Mouse (Mus musculus): ENCODE results near the gene Lrrc8b.

Lrrc8b gene

DNA sequence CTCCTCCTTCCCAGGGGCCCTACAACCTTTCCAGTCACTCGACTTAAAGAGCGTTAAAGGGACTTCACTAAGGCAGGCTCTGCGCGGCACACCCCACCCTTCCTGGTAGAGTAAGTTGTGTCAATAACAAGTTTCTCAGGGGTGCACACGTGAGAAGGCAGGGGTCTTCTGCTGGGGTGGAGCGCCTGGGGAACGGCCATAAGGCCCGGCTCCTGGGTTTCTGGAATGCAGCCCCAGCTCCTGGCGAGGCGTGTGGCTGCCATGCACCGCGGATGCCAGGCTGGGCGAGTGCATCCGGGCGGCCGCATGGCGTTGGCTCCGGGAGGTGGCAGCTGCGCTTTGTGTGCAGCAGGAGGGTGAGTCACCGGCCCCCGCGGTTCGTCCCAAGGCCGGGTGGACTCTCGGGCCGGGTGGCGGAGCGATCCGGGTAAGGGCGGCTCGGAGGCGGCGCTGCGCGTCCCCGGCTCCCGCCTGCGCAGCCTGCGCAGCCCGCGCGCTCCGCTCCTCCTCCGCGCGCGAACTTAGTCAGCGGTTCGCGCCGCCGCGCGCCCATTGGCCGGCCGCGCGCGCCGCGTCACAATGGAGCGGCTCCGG lies at the start of gene Lrrc8b:
Gene Lrrc8b (plus strand): TSS at position 578 of the 594 bp plus-strand sequence.
- DNase-seq (ENCODE audit: low spot score): peak; percentile 87

- DNase-seq (ENCODE audit: low spot score): no peak
Observed at GRCm38 (mm10) chr5:105381482-105381881, 34.1 kb upstream of the Lrrc8b start.

DNA sequence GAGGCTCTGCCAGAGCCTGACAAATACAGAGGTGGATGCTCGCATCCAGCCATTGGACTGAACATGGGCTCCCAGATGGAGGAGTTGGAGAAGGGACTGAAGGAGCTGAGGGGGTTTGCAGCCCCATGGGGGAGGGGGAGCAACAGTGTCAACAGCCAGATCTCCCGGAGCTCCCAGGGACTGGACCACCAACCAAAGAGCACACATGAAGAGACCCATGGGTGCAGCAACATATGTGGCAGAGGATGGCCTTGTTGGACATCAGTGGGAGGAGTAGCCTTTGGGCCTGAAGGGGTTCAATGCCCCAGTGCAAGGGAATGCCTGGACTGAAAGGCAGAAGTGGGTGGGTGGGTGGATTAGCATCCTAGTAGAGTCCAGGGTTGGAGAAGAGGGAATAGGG lies 25.2 kb upstream of the Lrrc8b start:
- DNase-seq (ENCODE audit: low spot score): no peak

- no peak for DNase-seq (ENCODE audit: low spot score)
Observed at GRCm38 (mm10) chr5:105393731-105394130, 21.8 kb upstream of the Lrrc8b start.

DNA sequence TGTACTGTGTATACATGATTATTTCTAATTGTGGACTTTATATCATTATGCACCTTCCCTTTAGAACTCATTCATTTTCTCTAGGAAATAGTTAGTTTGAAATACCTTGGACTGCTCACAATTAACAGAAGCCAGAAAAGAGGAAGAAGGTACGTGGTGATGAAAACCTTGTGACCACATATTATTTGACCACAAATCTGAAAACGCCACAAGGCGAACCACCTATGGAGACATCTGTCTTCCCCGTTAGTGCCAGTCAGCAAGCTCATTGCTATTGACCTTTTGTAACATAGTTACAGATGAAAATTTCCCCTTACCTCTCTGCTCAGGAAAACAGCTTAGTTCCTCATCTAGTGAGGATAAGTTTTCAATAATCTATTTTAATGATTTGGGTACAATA lies 20.4 kb upstream of the Lrrc8b start:
- no peak for DNase-seq (ENCODE audit: low spot score)

DNA sequence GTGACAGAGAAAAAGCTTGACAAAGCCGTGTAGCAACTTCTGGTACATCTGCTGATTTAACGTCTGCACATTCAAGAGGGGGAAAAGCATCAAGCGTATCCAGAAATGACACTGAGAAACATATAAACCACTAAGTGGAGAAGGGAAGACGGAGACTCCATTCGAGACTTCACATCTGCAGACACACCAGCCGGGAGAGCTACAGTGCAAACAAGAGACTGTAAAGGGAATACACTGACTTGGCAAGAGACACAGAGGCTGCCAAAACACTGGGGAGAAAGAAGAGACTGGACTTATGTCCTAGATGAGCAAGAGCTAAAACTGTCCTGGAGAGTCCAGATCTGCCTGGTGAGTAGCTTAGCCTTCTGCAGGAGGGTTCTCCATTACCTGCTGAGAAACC lies 16.6 kb upstream of the Lrrc8b start:
- DNase-seq (ENCODE audit: low spot score): no peak

GRCm38 (mm10) chr5:105399631-105400423 lies 15.7 kb upstream of the Lrrc8b start:
- peak; percentile 76 for DNase-seq (ENCODE audit: low spot score)

DNA sequence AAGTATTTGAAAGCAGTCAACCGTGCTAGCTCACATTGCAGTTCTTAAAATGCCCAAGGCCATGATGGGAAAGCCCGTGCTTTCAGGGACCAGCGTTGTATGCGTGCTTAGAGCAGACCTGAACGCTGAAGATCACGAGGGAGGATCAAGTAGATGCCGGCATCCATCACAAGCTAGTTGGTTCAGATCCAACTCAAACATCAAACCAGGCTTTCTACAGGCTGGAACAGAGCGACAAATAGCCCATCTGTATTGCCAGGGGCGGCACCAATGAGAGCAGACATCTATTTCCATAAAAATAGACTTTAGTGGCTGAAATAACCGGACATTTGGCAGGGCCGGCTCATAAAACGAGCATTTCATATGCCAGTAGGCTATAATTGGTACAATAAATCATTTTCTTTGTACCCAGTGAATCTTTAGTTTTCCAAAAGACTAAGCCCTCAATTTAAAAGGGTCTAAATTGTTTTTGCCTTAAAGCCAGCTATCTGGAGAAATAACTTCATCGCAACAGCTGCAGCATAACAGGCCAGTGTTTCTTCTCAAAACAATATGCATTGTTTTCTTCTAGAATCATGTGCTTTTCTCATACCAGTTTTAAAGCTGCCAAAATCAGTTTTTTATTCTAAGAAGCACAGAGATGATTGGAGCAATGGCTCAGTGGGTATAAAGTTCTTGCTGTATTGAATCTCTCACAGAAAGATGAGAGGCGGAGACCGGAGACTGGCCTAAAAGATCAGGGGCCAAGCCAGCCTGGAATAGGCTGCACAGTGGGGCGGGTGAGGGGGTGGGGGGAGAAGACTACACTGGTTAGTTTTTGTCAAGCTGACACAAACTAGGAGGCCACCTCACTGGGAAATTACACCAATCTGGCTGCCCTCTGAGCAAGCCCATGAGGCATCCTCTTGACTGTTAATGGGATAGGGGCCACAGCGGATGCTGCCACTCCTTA lies 14.9 kb upstream of the Lrrc8b start:
- DNase-seq (ENCODE audit: low spot score): no peak

- DNase-seq (ENCODE audit: low spot score): no peak
Observed at GRCm38 (mm10) chr5:105401536-105401935, 14.0 kb upstream of the Lrrc8b start.

DNA sequence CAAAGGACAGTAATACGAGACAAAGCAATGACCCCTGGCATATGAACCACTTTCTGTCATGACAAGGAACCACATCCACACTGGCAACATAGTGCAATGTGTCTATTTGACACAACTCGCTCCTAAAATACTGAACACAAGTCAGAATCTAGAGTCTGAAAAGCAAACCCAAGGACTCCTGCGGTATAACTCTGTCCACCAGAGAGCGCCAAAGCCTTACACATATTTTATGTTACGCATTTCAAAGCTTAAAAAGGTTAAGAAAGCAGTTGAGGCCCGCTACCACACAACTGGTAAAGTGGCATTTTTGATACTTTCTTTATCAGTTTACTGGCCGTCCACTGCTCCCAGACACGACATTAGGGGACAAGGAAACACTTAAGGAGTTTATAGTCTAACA lies 10.6 kb upstream of the Lrrc8b start:
- DNase-seq (ENCODE audit: low spot score): peak; percentile 78

DNA sequence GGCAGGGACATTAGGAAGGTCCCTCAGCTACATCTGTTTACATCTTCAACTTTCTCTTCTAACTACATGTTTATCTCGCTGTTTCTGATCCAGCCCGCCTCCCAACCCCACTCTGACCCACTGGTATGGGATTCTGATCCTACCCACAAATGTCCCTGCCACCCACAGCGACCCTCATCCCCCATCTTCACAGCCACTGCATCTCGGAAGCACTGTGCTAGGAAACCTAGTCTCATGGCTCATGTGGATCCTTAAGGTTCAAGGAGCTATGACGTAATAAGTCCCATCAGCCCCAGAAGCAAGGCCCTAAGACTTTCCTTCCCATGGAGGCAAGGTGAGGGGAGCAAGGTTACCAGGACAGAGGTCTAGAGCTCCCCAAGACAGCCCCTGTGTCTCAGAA lies 7.9 kb upstream of the Lrrc8b start:
- no peak for DNase-seq (ENCODE audit: low spot score)

DNA sequence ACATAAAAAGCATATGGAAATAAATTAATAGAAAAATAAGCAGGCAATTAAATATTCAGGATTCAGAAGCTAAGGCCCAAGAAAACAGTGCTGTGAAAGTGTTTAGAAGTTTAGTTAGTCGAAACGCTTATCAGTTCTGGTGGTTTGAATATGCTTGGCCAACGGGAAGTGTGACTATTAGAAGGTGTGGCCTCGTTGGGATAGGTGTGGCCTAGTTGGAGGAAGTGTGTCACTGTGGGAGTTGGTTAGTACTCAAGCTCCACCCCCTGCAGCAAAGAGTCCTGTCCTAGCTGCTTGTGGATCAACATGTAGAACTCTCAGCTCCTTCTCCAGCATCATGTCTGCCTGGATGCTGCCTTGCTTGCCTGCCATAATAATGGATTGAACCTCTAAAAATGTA lies 6.5 kb upstream of the Lrrc8b start:
- DNase-seq (ENCODE audit: low spot score): peak; percentile 25

DNA sequence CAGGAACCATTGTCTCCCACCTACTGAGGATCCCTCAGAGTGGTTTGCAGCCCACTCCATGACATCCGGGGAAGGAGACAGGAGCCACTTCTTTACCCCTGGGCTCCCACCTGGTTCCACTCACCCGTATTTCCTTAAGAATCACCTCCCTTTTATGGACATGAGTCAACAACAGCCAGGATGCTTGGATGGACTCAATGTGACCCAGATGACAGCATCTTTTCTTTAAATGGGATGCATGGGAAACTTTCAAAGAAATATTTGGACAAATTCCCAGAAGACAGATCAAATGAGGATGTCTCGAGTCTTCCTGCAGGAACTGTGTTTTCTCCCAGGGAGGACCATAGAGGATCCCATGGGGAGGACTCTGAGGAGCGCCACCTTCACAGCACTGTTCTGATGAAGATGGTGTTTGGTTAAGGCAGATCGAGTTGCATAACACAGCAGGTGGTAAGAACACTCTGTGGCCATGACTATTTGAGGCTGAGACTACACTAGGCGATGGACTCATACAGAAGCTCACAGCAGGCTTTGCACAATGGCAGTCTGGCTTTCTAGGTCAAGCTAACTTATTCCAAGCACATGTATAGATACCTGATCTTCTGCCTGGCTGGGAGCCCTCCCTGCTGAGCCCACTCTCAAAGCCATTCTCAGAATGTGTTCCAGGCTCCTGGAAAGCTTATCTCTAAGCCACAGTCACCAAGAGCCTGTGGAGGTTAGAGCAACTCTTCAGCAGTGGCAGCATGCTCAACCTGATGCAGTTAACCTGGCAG lies 4.9 kb upstream of the Lrrc8b start:
- DNase-seq (ENCODE audit: low spot score): no peak

DNA sequence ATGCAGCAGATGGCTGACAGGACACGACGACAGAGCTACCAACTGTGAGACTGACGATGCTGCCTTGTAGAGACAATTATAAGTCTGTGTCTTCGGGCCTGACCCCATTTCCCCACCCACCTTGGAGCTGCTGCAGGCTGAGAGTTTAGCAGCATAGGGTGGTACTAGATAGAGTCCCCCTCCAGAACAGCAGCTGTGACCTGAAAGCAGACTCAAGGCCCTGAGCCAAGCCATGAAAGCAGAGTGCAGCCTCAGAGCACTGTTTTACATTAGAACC lies 4.3 kb upstream of the Lrrc8b start:
- no peak for DNase-seq (ENCODE audit: low spot score)

DNA sequence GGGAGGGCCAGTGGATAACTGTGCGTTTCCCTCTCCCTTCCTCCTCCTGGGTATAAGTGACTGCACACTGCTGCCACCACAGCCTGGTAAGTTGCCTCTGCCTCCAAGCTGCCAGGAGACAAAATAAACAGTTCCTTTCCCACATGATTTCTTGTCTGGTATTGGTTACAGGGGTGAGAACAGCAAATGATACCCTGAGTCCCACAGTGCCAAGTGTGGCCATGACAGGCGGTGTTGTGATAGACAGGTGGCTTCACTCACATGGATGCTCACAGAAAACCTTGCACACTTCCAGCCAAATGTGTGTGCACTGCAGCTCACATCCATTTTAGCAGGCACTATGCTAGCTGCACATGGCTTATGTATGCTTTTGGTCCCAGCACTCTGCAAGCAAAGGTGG lies 3.8 kb upstream of the Lrrc8b start:
- DNase-seq (ENCODE audit: low spot score): no peak

DNA sequence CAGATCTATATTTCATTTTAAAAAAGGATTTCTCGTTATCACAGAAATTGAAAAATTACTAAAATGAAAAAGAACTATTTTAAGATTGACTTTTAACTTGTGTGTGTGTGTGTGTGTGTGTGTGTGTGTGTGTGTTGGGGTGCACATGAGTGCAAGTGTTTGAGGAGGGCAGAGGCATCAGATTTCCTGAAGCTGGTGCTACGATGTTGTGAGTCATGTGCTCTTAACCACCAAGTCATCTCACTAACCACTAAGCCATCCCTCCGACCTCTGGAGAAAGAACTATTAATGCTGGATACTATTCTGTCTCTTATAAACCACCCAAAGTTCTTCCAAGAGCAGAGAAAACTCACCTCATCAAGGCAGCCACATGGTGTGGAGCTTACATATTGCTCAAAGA lies 2.9 kb upstream of the Lrrc8b start:
- no peak for DNase-seq (ENCODE audit: low spot score)

GRCm38 (mm10) chr5:105414341-105415120 lies 1.0 kb upstream of the Lrrc8b start:
- no peak for DNase-seq (ENCODE audit: low spot score)

DNA sequence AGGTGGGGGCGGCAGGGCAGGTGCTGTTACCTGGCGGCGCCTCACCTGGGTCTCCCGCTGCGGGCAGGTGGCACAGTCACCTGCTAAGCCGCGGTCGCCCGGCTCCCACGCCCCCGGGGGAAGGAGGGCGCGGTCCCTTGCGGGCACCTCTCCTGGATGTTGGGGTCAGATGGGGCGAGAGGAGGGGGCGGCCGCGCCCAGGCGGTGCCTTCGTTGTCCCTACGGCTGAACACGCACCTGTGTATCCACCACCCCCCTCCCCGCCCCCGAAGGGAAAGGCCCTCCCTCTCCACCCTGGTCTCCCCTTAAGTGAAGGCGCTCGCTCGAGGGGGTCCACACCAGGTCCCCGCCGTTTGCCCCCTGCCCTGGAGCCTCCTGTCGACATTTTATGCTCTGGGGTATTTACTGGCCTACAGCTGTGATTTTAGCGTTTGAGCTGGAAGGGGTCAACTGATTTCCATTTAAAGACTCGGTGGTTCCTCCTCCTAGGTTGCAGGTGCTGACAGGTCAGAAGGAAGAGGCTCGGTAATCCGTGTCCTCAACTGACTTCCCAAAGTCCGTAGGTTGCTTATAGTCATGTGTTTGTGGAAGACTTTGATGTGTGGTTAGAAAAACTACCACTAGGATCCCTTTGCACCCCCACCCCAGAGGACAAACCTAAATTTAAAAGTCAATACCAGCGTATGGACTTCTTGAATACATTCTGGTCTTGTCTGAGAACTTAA lies 538 bp downstream of the Lrrc8b start:
- DNase-seq (ENCODE audit: low spot score): no peak

DNA sequence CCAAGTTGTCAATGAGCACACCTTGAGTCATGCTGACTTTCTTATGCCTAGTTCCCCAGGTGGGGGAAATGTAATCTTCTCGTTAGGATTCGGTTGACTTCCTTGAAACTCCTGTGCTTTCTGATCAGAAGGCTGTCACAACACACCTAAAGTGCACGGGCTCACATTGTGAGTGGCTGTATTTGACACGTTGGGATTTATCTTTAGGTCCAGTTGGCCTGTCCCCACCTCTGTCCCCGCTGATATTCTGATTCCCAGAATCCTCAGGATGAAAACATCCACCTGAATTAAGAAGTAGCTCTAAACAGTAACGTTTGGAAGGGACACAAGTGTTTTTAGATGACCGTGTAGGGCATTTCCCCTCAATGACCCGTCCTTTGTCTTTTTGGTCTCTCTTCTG lies 1.6 kb downstream of the Lrrc8b start:
- no peak for DNase-seq (ENCODE audit: low spot score)

DNA sequence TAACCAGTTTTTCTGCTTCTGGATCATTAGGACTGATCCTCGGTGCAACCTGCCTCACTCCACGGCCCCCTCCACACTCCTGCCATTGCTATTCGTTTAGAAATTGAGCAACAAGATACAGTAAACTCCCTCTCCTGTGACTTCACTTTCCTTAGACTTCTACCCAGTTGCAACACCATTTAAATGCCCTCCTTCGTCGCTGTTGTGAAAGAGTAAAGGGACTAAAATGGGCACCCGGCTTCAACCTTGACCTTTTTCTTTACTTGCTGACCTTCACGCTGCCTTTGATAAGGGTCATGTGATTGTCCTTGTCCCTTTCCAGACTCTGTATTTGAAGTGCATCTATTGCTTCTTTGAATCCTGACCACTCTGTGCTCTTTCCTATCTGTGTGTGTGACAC lies 2.8 kb downstream of the Lrrc8b start:
- peak; percentile 29 for DNase-seq (ENCODE audit: low spot score)

DNA sequence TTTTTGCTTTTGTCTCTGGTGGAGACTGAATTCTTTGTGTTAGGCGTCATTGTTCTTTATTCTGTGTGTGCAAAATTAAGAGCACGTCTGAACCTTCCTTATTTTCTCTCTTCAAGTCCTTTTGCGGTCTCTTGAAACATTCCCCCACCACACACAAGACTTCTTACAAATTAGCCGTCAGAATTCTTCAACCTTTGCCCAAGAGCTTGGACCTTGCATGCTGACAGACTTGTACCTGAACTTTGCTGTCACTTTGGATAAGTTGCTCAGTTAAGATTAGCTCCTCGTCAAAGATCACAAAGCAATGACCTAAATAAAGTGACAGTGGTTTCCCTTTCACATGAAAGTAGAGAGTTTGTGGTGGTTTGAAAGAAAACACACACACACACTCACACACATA lies 3.3 kb downstream of the Lrrc8b start:
- no peak for DNase-seq (ENCODE audit: low spot score)

All from lung, postnatal 25 days (tissue).